Mouse (Mus musculus): ENCODE data around the gene Gda.
A peak's percentile ranks its signal among the peaks of the same experiment; 100 is the strongest.

The Gda gene

GRCm38 (mm10) chr19:21441787-21442186 is 31.5 kb downstream of the Gda start:
- DNase-seq: no peak

- DNase-seq: no peak
Measured at GRCm38 (mm10) chr19:21440841-21441240, 32.4 kb downstream of the Gda start.

- no peak for DNase-seq
Measured at GRCm38 (mm10) chr19:21439141-21439737, 34.0 kb downstream of the Gda start.

DNA sequence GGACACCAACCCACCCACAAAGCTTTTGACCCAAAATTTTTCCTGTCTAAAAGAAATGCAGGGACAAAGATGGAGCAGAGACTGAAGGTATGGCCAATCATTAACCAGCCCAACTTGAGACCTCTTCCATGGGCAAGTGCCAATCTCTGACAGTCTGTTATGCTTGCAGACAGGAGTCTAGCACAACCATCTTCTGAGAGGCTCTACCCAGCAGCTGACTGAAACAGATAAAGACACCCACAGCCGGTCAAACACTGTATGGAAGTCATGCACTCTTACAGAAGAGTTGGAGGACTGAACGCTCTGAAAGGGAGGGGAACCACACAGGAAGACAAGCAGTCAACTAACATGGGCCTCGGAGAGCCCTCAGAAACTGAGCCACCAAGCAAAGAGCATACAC is 36.7 kb downstream of the Gda start:
- DNase-seq: no peak

- no peak for DNase-seq
Measured at GRCm38 (mm10) chr19:21433348-21433747, 39.9 kb downstream of the Gda start.

- DNase-seq: no peak
Measured at GRCm38 (mm10) chr19:21432879-21433278, 40.4 kb downstream of the Gda start.

DNA sequence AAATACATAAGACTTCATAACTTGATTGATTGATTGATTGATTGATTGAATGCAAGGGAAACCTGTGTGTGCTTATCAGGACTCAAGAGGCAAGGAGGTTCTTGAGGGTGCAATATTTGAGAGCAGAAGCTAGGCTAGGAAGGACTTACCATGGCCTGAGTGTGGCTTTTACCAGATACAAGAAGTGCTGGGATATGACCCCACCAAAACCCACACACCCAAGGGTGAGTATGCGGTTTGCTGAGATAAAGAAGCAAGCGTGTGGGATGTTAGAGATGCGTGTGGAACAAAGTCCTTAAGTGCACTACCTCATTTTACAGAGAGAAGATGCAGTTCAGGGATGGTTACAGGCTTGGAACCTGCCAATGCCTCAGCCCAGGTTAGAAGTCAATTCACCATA is 41.0 kb downstream of the Gda start:
- DNase-seq: no peak

- DNase-seq: no peak
Measured at GRCm38 (mm10) chr19:21425391-21425790, 47.9 kb downstream of the Gda start.

- DNase-seq: no peak
Measured at GRCm38 (mm10) chr19:21423731-21424130, 49.5 kb downstream of the Gda start.

DNA sequence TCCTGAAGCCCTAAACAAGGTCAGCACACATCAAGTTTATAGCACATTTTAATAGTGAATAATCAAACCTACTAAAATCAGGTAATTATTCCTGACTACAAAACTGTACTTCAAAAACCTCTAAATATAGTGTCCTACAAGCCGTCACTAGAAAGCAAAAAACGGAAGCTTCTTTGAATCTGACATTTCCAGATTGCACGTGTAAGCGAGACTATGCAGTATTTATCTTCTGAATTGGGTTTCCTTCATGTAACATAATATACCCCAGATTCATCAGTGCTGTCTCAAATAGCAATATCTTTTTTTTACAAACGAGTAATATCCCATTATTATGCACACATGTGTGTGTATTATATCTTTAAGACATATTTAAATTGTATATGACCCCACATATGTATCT is 54.8 kb downstream of the Gda start:
- no peak for DNase-seq

DNA sequence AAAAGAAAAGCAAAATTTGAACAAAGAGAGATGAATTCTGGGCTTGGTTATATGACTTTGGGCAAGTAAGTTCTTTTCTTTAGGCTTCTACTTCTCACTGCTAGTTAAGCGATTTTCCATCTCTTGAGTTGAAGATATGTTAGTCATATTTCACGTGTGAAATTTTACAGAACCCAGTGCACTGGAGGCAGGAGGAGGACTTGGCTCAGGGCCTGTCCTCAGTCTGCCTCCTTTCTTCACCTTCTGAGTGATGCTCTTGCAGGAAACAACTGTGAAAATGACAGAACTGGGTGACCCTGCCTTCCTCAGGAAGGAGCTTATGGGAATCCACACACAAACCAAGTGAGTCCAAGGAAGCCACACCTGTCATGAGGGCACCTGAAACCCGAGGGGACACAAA is 57.9 kb downstream of the Gda start:
- DNase-seq: no peak

DNA sequence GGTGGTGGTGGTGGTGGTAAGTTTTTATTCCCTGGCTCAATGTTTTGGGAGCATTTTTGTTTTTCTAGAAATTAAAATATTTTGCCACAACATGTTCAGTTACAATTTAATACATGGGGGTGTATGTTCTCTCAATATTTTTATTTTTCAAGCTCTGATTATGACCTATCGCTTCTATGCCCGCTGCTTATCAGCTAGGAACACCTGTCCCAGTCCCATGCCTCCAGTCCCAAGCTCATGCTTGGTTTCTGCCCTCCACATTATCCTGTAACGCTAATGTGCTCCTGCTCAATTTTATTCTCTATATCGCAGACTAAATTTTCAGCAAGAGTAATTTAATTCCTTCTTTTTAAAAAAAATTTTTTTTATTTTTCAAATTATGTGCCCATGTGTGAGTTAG is 64.1 kb downstream of the Gda start:
- no peak for DNase-seq

DNA sequence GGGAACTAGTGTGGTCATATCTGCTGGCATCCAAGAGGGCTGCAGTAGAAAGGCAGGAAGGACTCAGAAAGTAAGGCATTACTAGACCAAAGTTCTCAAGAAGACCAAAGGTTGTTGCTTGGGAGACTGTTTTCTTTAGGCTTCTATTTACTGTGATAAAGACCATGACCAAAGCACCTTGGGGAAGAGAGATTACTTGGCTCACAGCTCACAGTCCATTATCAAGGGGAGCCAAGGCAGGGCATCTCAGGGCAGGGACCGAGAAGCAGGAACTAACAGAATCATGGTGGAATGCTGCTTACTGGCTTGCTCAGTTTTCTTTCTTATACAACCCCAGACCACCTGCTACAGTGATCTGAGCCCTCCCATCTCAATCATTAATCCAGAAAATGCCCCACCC is 65.9 kb downstream of the Gda start:
- no peak for DNase-seq

GRCm38 (mm10) chr19:21397994-21398393 is 75.3 kb downstream of the Gda start:
- no peak for DNase-seq

DNA sequence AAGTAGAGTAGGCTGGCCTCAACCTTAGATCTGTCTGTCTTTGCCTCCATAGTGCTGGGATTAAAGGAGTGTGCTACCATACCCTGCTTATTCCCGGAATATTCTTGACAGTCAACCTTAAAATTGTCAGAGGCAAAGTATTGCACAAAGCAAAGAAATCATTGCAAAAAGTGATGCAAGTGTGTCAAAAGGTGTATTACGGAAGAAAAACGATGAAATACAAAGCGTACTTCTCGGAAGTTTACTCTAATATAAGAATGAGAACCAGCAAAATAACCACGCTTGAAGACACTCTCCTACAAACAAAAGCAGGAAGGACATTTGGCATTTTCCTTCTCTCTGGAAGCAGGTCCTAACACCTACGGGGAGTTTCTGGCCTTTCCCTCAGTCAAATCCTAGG is 76.9 kb downstream of the Gda start:
- no peak for DNase-seq

DNA sequence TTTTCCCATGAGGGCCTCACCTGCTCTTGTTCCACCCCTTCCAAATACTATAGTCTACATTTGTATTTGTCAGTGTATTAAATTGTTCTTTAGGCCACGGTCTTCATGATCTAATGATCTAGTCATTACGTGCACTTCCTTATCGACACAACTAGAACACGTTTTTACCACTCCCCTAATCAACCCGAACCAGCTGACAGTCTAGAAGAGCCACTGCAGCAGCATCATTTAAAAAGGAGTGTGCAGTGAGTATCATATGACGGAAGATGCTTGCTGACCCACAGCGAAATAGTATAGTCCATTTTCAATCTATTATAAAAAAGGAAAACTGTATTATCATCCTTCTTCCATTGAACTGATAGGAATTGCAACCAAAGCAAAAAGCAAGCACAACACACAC is 82.3 kb downstream of the Gda start:
- no peak for DNase-seq

- no peak for DNase-seq
Measured at GRCm38 (mm10) chr19:21386842-21387241, 86.4 kb downstream of the Gda start.

- DNase-seq: no peak
Measured at GRCm38 (mm10) chr19:21384231-21384630, 89.0 kb downstream of the Gda start.

DNA sequence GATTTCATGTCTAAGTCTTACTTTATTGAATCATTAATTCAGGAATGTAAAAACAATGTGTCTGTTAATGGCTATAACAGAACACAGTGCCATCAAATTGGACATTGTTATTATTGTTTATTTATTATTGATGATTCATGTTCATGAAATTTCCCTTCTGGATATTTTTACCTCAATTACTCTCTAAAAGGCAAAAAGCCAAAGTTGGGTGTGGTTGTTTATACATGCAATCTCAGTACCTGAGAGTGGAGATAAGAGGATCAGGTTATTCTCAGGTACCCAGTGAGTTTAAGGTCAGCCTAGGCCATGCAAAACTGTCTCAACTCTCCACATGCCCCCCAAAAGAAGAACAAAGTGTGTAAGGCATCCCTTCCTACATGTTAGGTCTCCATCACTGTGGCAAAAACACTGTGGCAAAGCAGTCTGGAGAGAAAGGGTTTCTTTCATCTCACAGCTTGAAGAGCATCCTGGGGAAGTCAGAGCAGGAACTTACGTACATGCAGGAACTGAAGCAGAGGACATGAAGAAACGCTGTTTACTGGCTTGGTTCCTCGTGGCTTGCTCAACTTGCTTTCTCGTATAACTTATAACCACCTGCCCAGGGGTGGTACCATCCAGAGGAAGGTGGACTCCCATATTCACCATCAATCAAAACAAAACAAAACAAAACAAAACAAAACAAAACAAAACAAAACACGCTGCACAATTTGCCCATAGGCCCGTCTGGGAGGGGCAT is 89.6 kb downstream of the Gda start:
- DNase-seq: no peak

DNA sequence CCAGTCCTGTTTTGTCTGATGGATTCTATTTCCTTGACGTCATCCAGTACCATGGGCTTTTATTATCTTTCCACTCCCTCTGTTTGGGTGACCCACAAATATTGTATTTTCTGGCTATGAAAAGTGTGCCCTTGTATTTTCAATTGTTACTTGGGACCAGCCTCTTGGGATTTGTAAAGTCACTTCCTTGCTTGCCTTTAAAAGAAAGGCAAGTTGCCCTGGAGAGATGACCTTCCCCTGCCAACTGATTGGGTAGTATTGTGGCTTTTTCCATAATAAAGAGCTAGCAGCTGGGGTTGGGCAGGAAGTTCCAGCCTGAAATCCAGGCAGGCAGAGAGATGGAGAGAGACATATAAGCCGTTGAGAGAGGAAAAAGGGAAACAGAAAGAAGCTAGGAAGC is 91.5 kb downstream of the Gda start:
- DNase-seq: no peak

DNA sequence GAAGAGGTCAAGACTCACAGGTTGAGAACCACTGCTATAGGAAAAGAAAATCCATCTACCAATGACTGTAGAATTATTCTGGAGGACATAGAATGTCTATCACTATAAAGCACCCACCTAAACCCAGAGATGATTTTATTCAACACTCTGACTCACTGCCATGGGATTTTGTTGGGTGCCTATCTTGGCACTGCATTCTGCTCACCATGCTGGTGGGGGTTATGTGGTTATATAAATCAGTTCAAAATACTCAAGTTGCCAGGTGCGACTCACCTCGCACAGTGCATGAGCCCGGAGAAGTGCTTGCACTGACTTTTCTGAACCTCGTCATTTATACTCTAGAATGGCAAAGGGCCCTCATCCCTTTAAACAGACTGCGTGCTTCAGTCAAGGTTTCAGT is 94.0 kb downstream of the Gda start:
- no peak for DNase-seq

DNA sequence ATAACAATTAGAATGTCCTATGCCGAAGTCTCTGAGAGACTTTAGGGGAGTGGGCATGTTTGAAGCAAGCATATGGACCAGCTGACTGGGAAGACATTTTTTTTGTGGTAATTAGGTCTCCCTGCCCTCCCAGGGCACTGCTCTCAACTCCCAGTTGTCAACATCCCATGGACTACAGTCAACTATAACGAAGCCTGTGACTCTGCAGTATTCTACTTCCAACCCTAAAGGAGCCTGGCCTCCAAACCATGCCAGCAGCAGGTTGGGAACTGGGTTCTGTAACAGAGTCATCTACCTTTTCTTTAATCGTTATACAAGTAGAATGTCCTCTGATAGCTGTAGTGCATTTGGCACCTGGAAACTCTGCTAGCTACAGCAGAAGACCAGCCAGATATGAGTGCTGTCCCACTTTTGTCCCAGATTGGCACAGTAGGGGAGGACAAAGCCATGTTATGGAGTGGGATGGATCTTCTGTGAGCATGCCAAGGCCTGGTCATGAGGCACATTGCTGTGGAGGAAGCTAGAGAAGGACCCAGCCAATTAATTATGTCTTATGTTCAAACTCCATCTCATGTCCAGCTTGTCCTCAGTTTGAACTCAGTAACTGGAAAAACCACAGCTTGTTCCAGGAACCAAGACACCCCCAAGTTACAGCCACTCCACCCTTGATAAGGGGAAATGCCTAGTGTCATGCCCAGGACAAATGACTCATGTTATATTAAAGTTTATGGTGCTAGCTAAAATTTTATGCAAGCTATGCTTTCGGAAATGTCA is 96.6 kb downstream of the Gda start:
- DNase-seq: no peak

DNA sequence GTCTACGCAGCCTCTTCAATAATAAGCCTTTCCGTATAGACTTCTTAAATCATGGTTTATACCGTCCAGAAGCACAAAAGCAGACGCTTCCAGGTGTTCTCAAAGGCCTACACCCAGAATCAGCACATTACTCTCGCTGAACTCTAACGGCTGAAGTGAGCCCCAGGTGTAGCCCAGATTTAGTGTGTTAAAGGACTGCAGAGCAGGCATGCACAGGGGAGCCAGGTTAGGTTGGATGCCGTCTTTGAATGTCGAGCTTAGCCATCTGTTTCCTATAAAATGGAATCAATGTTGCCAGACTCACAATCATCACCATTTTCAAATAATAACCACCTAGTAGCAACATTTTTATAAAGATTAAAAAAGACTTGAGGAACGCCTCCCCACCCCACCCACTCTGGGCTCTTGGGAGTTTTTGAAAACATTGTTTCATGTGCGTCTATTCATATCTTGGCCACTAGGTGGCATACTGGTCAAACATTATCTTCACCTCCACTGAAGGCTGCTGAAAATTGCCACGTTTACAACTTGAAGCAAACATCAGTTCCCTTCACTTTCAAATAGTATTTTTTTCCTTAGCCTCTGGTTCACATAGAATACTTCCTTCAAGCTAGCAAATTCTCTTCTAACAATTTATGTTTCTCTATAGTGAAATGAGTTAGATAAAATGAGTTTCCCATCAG is 100.0 kb downstream of the Gda start:
- peak; percentile 23 for DNase-seq
